Mouse (Mus musculus): ENCODE results near the gene Mrpl47.
"Not testable (repeated sequence)": the region's sequence is repeated elsewhere in the genome, so short reads cannot be mapped to it uniquely, and the experiment has no call there.

Gene Mrpl47

GRCm38 (mm10) chr3:32705647-32706348 lies 31.6 kb downstream of the Mrpl47 start, which contains the start of gene Actl6a:
Gene Actl6a (plus strand): TSS chr3:32706298.
- not testable (repeated sequence) for DNase-seq

GRCm38 (mm10) chr3:32704632-32705031 lies 32.8 kb downstream of the Mrpl47 start:
- not testable (repeated sequence) for DNase-seq

GRCm38 (mm10) chr3:32704021-32704420 lies 33.4 kb downstream of the Mrpl47 start:
- DNase-seq, result not testable (repeated sequence)

GRCm38 (mm10) chr3:32698228-32698863 lies 39.1 kb downstream of the Mrpl47 start:
- DNase-seq, result peak; percentile 90 to 94

GRCm38 (mm10) chr3:32695583-32695980 lies 41.8 kb downstream of the Mrpl47 start:
- DNase-seq, result no peak

- DNase-seq, result no peak
Observed at GRCm38 (mm10) chr3:32694737-32695582, 42.4 kb downstream of the Mrpl47 start.

GRCm38 (mm10) chr3:32694211-32694610 lies 43.2 kb downstream of the Mrpl47 start:
- no peak for DNase-seq

GRCm38 (mm10) chr3:32691841-32692240 lies 45.6 kb downstream of the Mrpl47 start:
- no peak for DNase-seq

- no peak for DNase-seq
Observed at GRCm38 (mm10) chr3:32690901-32691300, 46.5 kb downstream of the Mrpl47 start.

GRCm38 (mm10) chr3:32690008-32690407 lies 47.4 kb downstream of the Mrpl47 start:
- no peak for DNase-seq

GRCm38 (mm10) chr3:32689567-32689999 lies 47.8 kb downstream of the Mrpl47 start:
- no peak for DNase-seq

GRCm38 (mm10) chr3:32687156-32687555 lies 50.2 kb downstream of the Mrpl47 start:
- no peak for DNase-seq

GRCm38 (mm10) chr3:32686537-32686936 lies 50.9 kb downstream of the Mrpl47 start:
- DNase-seq, result no peak

- no peak for DNase-seq
Observed at GRCm38 (mm10) chr3:32684631-32685030, 52.8 kb downstream of the Mrpl47 start.

- DNase-seq, result no peak
Observed at GRCm38 (mm10) chr3:32682910-32683531, 54.4 kb downstream of the Mrpl47 start.

- DNase-seq, result no peak
Observed at GRCm38 (mm10) chr3:32676393-32676792, 61.0 kb downstream of the Mrpl47 start.
